Mouse (Mus musculus) brain, embryonic 14.5 days (tissue): ENCODE data around the gene Art3.

ENCODE experiments used
- CTCF ChIP-seq: fragments of 200-500 bp; IDR thresholded peaks from 2 replicates; pipeline ENCODE4 v1.5.1; 2012; ENCODE audit warnings: inconsistent platforms, mild to moderate bottlenecking, moderate library complexity, borderline replicate concordance; ENCODE audit not compliant: insufficient read depth, insufficient read length; ENCODE audit errors: extremely low read depth
- POLR2A ChIP-seq: fragments of 200-500 bp; IDR thresholded peaks from 2 replicates; pipeline ENCODE4 v1.6.1; 2012; ENCODE audit warnings: mild to moderate bottlenecking, inconsistent platforms, borderline replicate concordance; ENCODE audit not compliant: poor library complexity, insufficient read depth, insufficient read length, severe bottlenecking; ENCODE audit errors: extremely low read depth

DNA sequence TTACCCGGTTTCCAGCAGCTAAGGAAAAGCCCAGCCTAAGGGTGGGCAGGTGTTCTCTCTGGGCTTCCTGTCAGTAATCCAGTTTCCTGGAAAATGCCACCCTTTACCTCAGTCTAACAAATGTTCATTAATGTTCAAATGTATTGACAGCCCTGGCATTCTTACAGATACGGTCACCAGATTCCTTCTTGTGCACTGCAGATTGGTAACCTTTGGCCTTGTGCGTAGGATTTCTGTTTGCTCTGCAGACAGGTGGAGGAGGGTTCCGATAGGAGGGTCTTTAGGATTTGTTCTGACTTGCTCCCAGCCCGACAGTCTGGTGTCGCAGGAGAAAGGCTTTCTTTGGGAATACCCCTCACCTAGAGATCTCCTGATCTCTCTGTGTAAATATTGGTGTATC, 34.9 kb downstream of the Art3 start:
- TF ChIP-seq POLR2A (no peak), CTCF (no peak)
